ENCODE assay signal across 21 mouse cellular contexts in the genomic region with DNA sequence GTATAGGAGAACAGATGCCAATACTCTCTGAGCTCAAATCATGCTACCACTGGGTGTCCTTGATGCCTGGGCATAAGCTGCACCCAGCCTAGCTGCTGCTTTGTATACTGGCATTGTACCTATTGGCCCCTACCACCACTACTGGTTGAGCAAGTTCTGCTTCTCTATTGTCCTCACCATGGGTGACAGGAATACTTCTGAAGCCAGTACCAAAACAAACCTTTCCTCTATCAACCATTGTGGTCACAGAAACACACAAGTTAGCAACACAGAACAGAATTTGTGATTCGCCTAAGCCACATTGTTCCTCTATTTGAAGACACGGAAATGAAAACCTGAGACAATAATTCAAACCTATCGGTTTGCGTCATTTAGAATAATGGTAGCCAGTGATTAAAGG.
"Had no signal": no experiment of that assay in that cellular context is flagged by ENCODE, and none has a peak within 500 bp of the region (broad histone marks: within the 10 kb centered on the region; RNA-seq: fewer than 3 reads in every experiment).

No protein-coding gene starts in this region.

- H3K9me3 ChIP-seq: intestine, embryonic 15.5 days; kidney, embryonic 15.5 days; liver, embryonic 13.5 days; megakaryocyte, embryonic 14.5 days; neural tube, embryonic 12.5 days; neural tube, embryonic 15.5 days had no signal

- H3K4me3 ChIP-seq: intestine, embryonic 15.5 days; kidney, embryonic 15.5 days; left cerebral cortex, adult 2 months; liver, embryonic 13.5 days; megakaryocyte, embryonic 14.5 days; neural tube, embryonic 12.5 days; neural tube, embryonic 15.5 days had no signal

- H3K36me3 ChIP-seq: intestine, embryonic 15.5 days; kidney, embryonic 15.5 days; liver, embryonic 13.5 days; neural tube, embryonic 12.5 days; neural tube, embryonic 15.5 days had no signal

- H3K4me1 ChIP-seq: intestine, embryonic 15.5 days; kidney, embryonic 15.5 days; liver, embryonic 13.5 days; neural tube, embryonic 12.5 days; neural tube, embryonic 15.5 days had no signal

- H3K9ac ChIP-seq: intestine, embryonic 15.5 days; kidney, embryonic 15.5 days; liver, embryonic 13.5 days; neural tube, embryonic 12.5 days; neural tube, embryonic 15.5 days had no signal

- H3K4me2 ChIP-seq: intestine, embryonic 15.5 days; kidney, embryonic 15.5 days; liver, embryonic 13.5 days; midbrain, embryonic 11.5 days; neural tube, embryonic 12.5 days; neural tube, embryonic 15.5 days had no signal

- ATAC-seq: intestine, embryonic 15.5 days had no signal

- H3K27ac ChIP-seq: intestine, embryonic 15.5 days; kidney, embryonic 15.5 days; left cerebral cortex, adult 2 months; liver, embryonic 13.5 days; neural tube, embryonic 12.5 days; neural tube, embryonic 15.5 days had no signal

- H3K27me3 ChIP-seq: intestine, embryonic 15.5 days; kidney, embryonic 15.5 days; liver, embryonic 13.5 days; megakaryocyte, embryonic 14.5 days; neural tube, embryonic 12.5 days; neural tube, embryonic 15.5 days had no signal

- DNase-seq: kidney, adult 11 months; kidney, adult 8-10 months; kidney, postnatal 10 days; kidney, postnatal 36 days; layer of hippocampus, postnatal 36 days; liver, embryonic 13.5 days; lung, adult 2 months; lung, postnatal 14 days; lung, postnatal 4 days; midbrain, embryonic 14.5 days; retina, postnatal 1 day; thymus, adult 2 months; thymus, postnatal 14 days; thymus, postnatal 4 days had no signal
